25 mouse cellular contexts compared by ENCODE assay signal in genomic region chr12:48713646-48714045, GRCm38 (mm10).
DNase-seq lines count a peak whose midpoint lies in the region; ATAC-seq lines count a peak whose summit lies in the region.
"Had no signal": no experiment of that assay in that cellular context is flagged by ENCODE, and none has a peak within 500 bp of the region (broad histone marks: within the 10 kb centered on the region; RNA-seq: fewer than 3 reads in every experiment).

No protein-coding gene starts in this region.

- H3K4me1 ChIP-seq in hindbrain, embryonic 15.5 days (replicated peaks) = no peaks in the 10 kb centered on the region
- H3K4me1 ChIP-seq in hindbrain, embryonic 11.5 days (replicated peaks; ENCODE audit: control insufficient read depth, insufficient read depth, low read length) = no peaks in the 10 kb centered on the region
- H3K4me1 ChIP-seq: embryonic facial prominence, embryonic 10.5 days; heart, embryonic 12.5 days; limb, embryonic 12.5 days; liver, embryonic 12.5 days; neural tube, embryonic 13.5 days; stomach, embryonic 15.5 days had no signal

- H3K4me3 ChIP-seq in hindbrain, embryonic 15.5 days = no peak overlapping the region
- no peak overlapping the region for H3K4me3 ChIP-seq in hindbrain, embryonic 11.5 days (ENCODE audit: low read depth, low read length)
- H3K4me3 ChIP-seq: embryonic facial prominence, embryonic 10.5 days; gastrocnemius, adult 2 months; heart, embryonic 12.5 days; limb, embryonic 12.5 days; liver, embryonic 12.5 days; neural tube, embryonic 13.5 days; stomach, embryonic 15.5 days had no signal

- no peak overlapping the region for H3K27ac ChIP-seq in hindbrain, embryonic 15.5 days (replicated peaks)
- no peak overlapping the region for H3K27ac ChIP-seq in hindbrain, embryonic 11.5 days (ENCODE audit: low read depth, low read length)
- H3K27ac ChIP-seq: embryonic facial prominence, embryonic 10.5 days; gastrocnemius, adult 2 months; limb, embryonic 12.5 days; liver, embryonic 12.5 days; neural tube, embryonic 13.5 days; stomach, embryonic 15.5 days had no signal

- H3K4me2 ChIP-seq in hindbrain, embryonic 15.5 days = no peak overlapping the region
- no peak overlapping the region for H3K4me2 ChIP-seq in hindbrain, embryonic 11.5 days (replicated peaks; ENCODE audit: low read depth, low read length)
- H3K4me2 ChIP-seq: heart, embryonic 12.5 days; limb, embryonic 12.5 days; liver, embryonic 12.5 days; lung, embryonic 14.5 days; neural tube, embryonic 13.5 days; stomach, embryonic 15.5 days had no signal

- no peak overlapping the region for H3K9ac ChIP-seq in hindbrain, embryonic 15.5 days
- H3K9ac ChIP-seq in hindbrain, embryonic 11.5 days (ENCODE audit: low read depth, low read length) = no peak overlapping the region
- H3K9ac ChIP-seq: heart, embryonic 12.5 days; limb, embryonic 12.5 days; liver, embryonic 12.5 days; lung, embryonic 14.5 days; neural tube, embryonic 13.5 days; stomach, embryonic 15.5 days had no signal

- DNase-seq in hindbrain, embryonic 11.5 days (ENCODE audit: low spot score) = no peak
- DNase-seq in retina, adult 2 months (ENCODE audit: low read depth, low spot score) = peak; percentile 9
- DNase-seq in retina, postnatal 1 day = no peak
- DNase-seq in cerebellum, adult 11-12 months = peak; percentile 4
- DNase-seq in cerebellum, postnatal 36 days = peak; percentile 3 to 18
- DNase-seq in thymus, postnatal 25 days = no peak
- DNase-seq in B cell, adult 2 months = no peak
- DNase-seq: adrenal gland, postnatal 14 days; gastrocnemius, adult 2 months; heart, postnatal 14 days; kidney, adult 2 months; kidney, postnatal 14 days; lung, embryonic 14.5 days; lung, postnatal 4 days; thymus, adult 18-20 months had no signal

- no peaks in the 10 kb centered on the region for H3K9me3 ChIP-seq in hindbrain, embryonic 15.5 days
- no peaks in the 10 kb centered on the region for H3K9me3 ChIP-seq in hindbrain, embryonic 11.5 days (ENCODE audit: control insufficient read depth, low read length)
- H3K9me3 ChIP-seq: embryonic facial prominence, embryonic 10.5 days; heart, embryonic 12.5 days; limb, embryonic 12.5 days; liver, embryonic 12.5 days; neural tube, embryonic 13.5 days; stomach, embryonic 15.5 days had no signal

- ATAC-seq in hindbrain, embryonic 15.5 days (ENCODE audit: low FRiP score, low read depth) = peak; percentile 80; the same call in 1 of the 2 replicates
- ATAC-seq in hindbrain, embryonic 11.5 days (ENCODE audit: low FRiP score) = no peak
- ATAC-seq: CD4-positive, CD25-positive, alpha-beta regulatory T cell, adult 4 months; inflammation-experienced regulatory T-cells, adult 6 months; liver, embryonic 12.5 days had no signal

- H3K27me3 ChIP-seq in hindbrain, embryonic 15.5 days = no peaks in the 10 kb centered on the region
- H3K27me3 ChIP-seq in hindbrain, embryonic 11.5 days (ENCODE audit: control insufficient read depth, insufficient read depth, low read length) = no peaks in the 10 kb centered on the region
- H3K27me3 ChIP-seq: heart, embryonic 12.5 days; limb, embryonic 12.5 days; liver, embryonic 12.5 days; neural tube, embryonic 13.5 days; stomach, embryonic 15.5 days had no signal

- no peaks in the 10 kb centered on the region for H3K36me3 ChIP-seq in hindbrain, embryonic 15.5 days
- H3K36me3 ChIP-seq in hindbrain, embryonic 11.5 days (ENCODE audit: control insufficient read depth, insufficient read depth, low read length) = no peaks in the 10 kb centered on the region
- H3K36me3 ChIP-seq: embryonic facial prominence, embryonic 10.5 days; G1E; heart, embryonic 12.5 days; limb, embryonic 12.5 days; liver, embryonic 12.5 days; neural tube, embryonic 13.5 days; stomach, embryonic 15.5 days had no signal

- WGBS in hindbrain, embryonic 15.5 days = 85% methylated on average over 4 of the region's 4 CpGs
- WGBS in hindbrain, embryonic 11.5 days = 89% methylated on average over 4 of the region's 4 CpGs

Comparison
In these comparisons a context has a peak if more than half of its experiments do, and no peak if none do; other contexts are left out.
1. DNase-seq: peak in retina, adult 2 months (single experiment), cerebellum, adult 11-12 months (single experiment) and cerebellum, postnatal 36 days (2 of 2); none in hindbrain, embryonic 11.5 days (single experiment), retina, postnatal 1 day (single experiment), thymus, postnatal 25 days (single experiment) and B cell, adult 2 months (0 of 2).